Mouse (Mus musculus) heart, adult 2 months (tissue): ENCODE data around the gene Grb10.

Experiments
- CTCF ChIP-seq: fragments of 200-600 bp; IDR thresholded peaks from 2 replicates; pipeline ENCODE4 v1.8.1; 2022; ENCODE audit warnings: antibody characterized with exemption, mild to moderate bottlenecking, moderate library complexity
- POLR2A ChIP-seq: fragments of 200-500 bp; IDR thresholded peaks from 2 replicates; pipeline ENCODE4 v1.6.1; 2011; ENCODE audit warnings: mild to moderate bottlenecking, low read depth, low read length, control low read depth; ENCODE audit not compliant: insufficient read depth

- TF ChIP-seq CTCF (no peak), POLR2A (no peak)
Observed at GRCm38 (mm10) chr11:11904995-11905394, 133.5 kb downstream of the Grb10 start.
